In the genomic region with DNA sequence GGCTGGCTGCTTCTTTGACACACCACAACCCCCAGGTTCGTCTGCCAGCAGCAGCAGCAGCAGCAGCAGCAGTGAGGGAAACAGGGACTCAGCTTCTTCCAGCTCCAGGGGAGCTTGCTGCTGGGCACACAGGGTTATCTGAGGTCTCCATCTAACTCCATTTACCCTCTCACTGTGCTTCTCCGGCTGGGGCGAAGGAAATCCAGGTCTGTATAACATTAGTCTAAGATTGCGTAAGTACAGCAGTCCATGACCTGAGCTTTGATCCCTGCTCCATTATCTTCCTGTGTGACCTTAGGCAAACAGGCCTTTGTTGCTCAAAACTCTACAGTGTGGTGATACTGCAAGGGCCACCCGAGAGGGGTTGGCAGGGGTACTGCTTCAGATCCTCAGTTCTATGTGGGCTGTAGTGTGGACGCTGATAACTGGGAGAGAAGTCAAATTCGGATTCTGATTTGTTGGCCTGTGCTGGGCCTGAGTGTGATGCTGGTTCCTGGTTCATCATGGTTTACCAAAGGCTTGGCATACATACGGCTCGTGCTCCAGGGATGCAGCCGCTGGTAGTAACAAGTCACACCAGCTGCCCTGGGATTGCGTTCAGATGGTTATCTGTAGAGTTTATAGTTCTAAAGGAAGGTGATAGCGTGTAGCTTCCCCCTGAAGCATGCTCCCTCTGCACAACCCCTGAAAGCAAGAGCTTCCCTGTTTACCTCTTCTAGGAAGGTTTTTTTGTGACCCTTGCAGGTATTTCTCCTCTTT, we compare ENCODE assay signal across 16 mouse cellular contexts.
A peak's percentile ranks its signal among the peaks of the same experiment; 100 is the strongest.
DNase-seq lines count a peak whose midpoint lies in the region; ATAC-seq lines count a peak whose summit lies in the region.
"Had no signal": no experiment of that assay in that cellular context is flagged by ENCODE, and none has a peak within 500 bp of the region (broad histone marks: within the 10 kb centered on the region; RNA-seq: fewer than 3 reads in every experiment).

No protein-coding gene starts in this region.

- peak overlapping the region; percentile 8; the same call in 1 of the 2 replicates for H3K9ac ChIP-seq in heart, embryonic 12.5 days
- H3K9ac ChIP-seq in intestine, embryonic 14.5 days (ENCODE audit: low read length), result no peak overlapping the region
- H3K9ac ChIP-seq in stomach, embryonic 14.5 days (replicated peaks; ENCODE audit: low read depth, low read length), result no peak overlapping the region
- H3K9ac ChIP-seq: midbrain, embryonic 12.5 days; neural tube, embryonic 15.5 days had no signal

- 54% methylated on average over 12 of the region's 12 CpGs for WGBS in heart, embryonic 12.5 days
- WGBS in intestine, embryonic 14.5 days, result 39% methylated on average over 12 of the region's 12 CpGs
- WGBS in stomach, embryonic 14.5 days, result 53% methylated on average over 12 of the region's 12 CpGs

- peaks cover 3% of the 10 kb centered on the region; the same call in 1 of the 2 replicates for H3K36me3 ChIP-seq in heart, embryonic 12.5 days
- H3K36me3 ChIP-seq in intestine, embryonic 14.5 days (ENCODE audit: control insufficient read depth, insufficient read depth, low read length), result no peaks in the 10 kb centered on the region
- no peaks in the 10 kb centered on the region for H3K36me3 ChIP-seq in stomach, embryonic 14.5 days (ENCODE audit: control insufficient read depth, insufficient read depth, low read length)
- H3K36me3 ChIP-seq: neural tube, embryonic 15.5 days had no signal

- H3K4me3 ChIP-seq in heart, embryonic 12.5 days, result no peak overlapping the region
- H3K4me3 ChIP-seq in intestine, embryonic 14.5 days (ENCODE audit: low read depth, low read length), result no peak overlapping the region
- no peak overlapping the region for H3K4me3 ChIP-seq in stomach, embryonic 14.5 days (ENCODE audit: low read depth, low read length)
- H3K4me3 ChIP-seq: midbrain, embryonic 12.5 days; neural tube, embryonic 15.5 days had no signal

- no peaks in the 10 kb centered on the region for H3K27me3 ChIP-seq in heart, embryonic 12.5 days (replicated peaks)
- no peaks in the 10 kb centered on the region for H3K27me3 ChIP-seq in intestine, embryonic 14.5 days (replicated peaks; ENCODE audit: control insufficient read depth, insufficient read depth, low read length)
- H3K27me3 ChIP-seq in stomach, embryonic 14.5 days (ENCODE audit: control insufficient read depth, insufficient read depth, low read length), result no peaks in the 10 kb centered on the region
- H3K27me3 ChIP-seq: CH12.LX; midbrain, embryonic 12.5 days; neural tube, embryonic 15.5 days had no signal

- no peak overlapping the region for H3K27ac ChIP-seq in heart, embryonic 12.5 days (ENCODE audit: poor library complexity, severe bottlenecking)
- peak overlapping the region; percentile 84 for H3K27ac ChIP-seq in intestine, embryonic 14.5 days (ENCODE audit: low read depth)
- H3K27ac ChIP-seq in stomach, embryonic 14.5 days (ENCODE audit: low read length), result peak overlapping the region; percentile 82; the same call in 1 of the 2 replicates
- H3K27ac ChIP-seq: hindbrain, postnatal 0 days; kidney, postnatal 0 days; macrophage; midbrain, embryonic 12.5 days; neural tube, embryonic 15.5 days had no signal

- no peak for DNase-seq in heart, adult 9 months (ENCODE audit: low spot score in 2 of 2)
- no peak for DNase-seq in intestine, embryonic 14.5 days (ENCODE audit: low spot score)
- DNase-seq in liver, result peak; percentile 30
- DNase-seq in layer of hippocampus, postnatal 10 days (ENCODE audit: low spot score in 2 of 2), result no peak
- no peak for DNase-seq in cerebellum, postnatal 25 days
- DNase-seq: cerebellum, adult 11-12 months; gastrocnemius, postnatal 36 days; right cerebral cortex, postnatal 4 days had no signal

- peaks cover 3% of the 10 kb centered on the region for H3K9me3 ChIP-seq in heart, embryonic 12.5 days (replicated peaks)
- H3K9me3 ChIP-seq in intestine, embryonic 14.5 days (ENCODE audit: control insufficient read depth, low read length), result no peaks in the 10 kb centered on the region
- no peaks in the 10 kb centered on the region; the same call in 1 of the 2 replicates for H3K9me3 ChIP-seq in stomach, embryonic 14.5 days (ENCODE audit: control insufficient read depth, low read depth, low read length)
- H3K9me3 ChIP-seq: midbrain, embryonic 12.5 days; neural tube, embryonic 15.5 days had no signal

- H3K4me2 ChIP-seq in heart, embryonic 12.5 days, result no peak overlapping the region
- no peak overlapping the region for H3K4me2 ChIP-seq in intestine, embryonic 14.5 days (ENCODE audit: low read length)
- H3K4me2 ChIP-seq in stomach, embryonic 14.5 days (replicated peaks; ENCODE audit: low read depth, low read length), result no peak overlapping the region
- H3K4me2 ChIP-seq: midbrain, embryonic 12.5 days; neural tube, embryonic 15.5 days had no signal

- ATAC-seq in heart, embryonic 12.5 days (ENCODE audit: insufficient number of reproducible peaks, low FRiP score), result no peak
- ATAC-seq in intestine, embryonic 14.5 days (replicated peaks; ENCODE audit: low FRiP score, low TSS enrichment, low read depth), result 0 out of 2 replicates have a peak, but pooled peaks have one; percentile 13
- ATAC-seq in stomach, embryonic 14.5 days (ENCODE audit: insufficient number of reproducible peaks, insufficient read depth, low FRiP score, low read depth), result no peak
- ATAC-seq: hindbrain, postnatal 0 days had no signal

- H3K4me1 ChIP-seq in heart, embryonic 12.5 days (replicated peaks), result peaks cover 20% of the 10 kb centered on the region
- H3K4me1 ChIP-seq in intestine, embryonic 14.5 days (replicated peaks; ENCODE audit: control insufficient read depth, insufficient read depth, low read length), result peaks cover 12% of the 10 kb centered on the region
- H3K4me1 ChIP-seq in stomach, embryonic 14.5 days (ENCODE audit: control insufficient read depth, insufficient read depth, low read length), result peaks cover 10% of the 10 kb centered on the region
